Mouse (Mus musculus) C2C12 (cell line): ENCODE measurements around the gene Ifngr1.

Experiments
- CEBPB ChIP-seq: IDR thresholded peaks from one replicate; pipeline ENCODE4 v1.6.1; 2011; ENCODE audit warnings: low read depth, mild to moderate bottlenecking, control low read depth, moderate library complexity
- CTCF ChIP-seq: IDR thresholded peaks from one replicate; pipeline ENCODE4 v1.5.1; 2011; ENCODE audit not compliant: control insufficient read depth, insufficient read depth, insufficient read length
- FOSL1 ChIP-seq: IDR thresholded peaks from one replicate; pipeline ENCODE4 v1.8.0; 2011; ENCODE audit warnings: mild to moderate bottlenecking, low read length; ENCODE audit not compliant: poor library complexity, insufficient read depth, severe bottlenecking
- MAX ChIP-seq: IDR thresholded peaks from one replicate; pipeline ENCODE4 v1.6.1; 2011; ENCODE audit warnings: mild to moderate bottlenecking, control low read depth
- MYOG ChIP-seq: IDR thresholded peaks from one replicate; pipeline ENCODE4 v1.6.1; 2011; ENCODE audit not compliant: control insufficient read depth, insufficient read length; ENCODE audit errors: extremely low read depth
- USF1 ChIP-seq: IDR thresholded peaks from one replicate; pipeline ENCODE4 v1.6.1; 2011; ENCODE audit warnings: low read depth, mild to moderate bottlenecking, control low read depth, moderate library complexity

DNA sequence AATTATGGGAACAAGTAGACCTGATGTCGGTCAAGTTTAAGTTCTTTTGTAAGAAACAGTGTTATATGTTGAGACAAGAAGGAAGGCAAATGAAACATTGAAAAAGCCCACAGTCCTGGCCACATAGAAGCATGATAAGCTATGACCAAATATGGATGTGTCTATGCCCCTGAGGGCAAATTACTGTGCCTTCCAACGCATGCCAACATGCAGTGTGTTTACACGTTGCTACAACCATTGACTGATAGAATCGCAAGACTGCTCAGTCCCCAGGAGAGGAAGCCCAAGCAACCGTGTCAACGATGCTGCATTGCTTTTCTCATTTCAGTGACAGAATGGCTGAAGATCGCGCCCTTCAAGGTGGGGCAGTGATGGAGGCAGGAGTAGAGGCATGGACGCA, 65.7 kb downstream of the Ifngr1 start:
- TF ChIP-seq CTCF = no peak
- TF ChIP-seq MAX = no peak
- TF ChIP-seq CEBPB = no peak
- no peak for TF ChIP-seq USF1
- no peak for TF ChIP-seq MYOG
- no peak for TF ChIP-seq FOSL1
